Mouse (Mus musculus) thymus, adult 18-20 months (tissue): ENCODE results near the gene Cdc14a.

Experiments
- DNase-seq, 2 experiments: peaks; one replicate each; pipeline ENCODE4 v3.0.0; 2022; ENCODE audit warnings: mixed read lengths in 2 of 2

Cdc14a gene

DNA sequence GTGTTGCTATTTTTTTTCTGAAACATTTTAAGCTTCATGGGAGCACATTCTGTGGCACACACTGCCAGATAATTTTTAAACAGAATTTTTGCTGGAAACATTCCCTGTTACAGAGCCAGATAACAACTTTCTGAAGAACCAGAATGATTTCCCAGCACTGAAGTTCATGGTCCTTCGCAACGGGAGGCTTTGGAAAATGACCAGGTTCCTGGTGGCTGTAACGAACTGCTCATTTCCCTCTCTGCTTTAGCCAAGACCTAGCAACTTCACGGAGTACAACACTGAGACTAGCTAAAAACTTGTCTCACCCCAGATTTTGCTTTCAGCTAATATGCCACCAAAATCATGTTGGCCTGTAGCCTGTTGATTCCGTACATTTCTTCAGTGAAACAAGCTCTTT is 160.8 kb downstream of the Cdc14a start:
- no peak for DNase-seq

DNA sequence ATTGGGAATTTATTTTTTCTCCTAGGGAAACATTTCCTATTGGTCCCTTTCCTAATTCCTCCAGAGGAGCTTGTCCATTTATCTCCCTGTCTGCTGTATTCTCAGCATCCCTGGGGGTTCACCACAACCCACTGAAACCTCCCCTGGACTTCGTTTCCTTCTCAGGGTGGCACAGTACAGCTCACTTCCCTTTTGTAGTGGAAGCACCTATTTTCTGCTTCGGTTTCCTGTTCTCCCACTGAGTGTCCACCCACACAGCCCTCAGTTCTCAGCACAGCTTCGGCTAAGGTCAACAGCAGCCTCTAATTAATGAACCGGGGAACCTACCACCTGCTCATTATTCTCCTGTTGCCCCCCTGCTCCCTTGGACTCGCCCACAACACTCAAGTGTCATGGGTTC is 167.7 kb downstream of the Cdc14a start:
- DNase-seq: no peak

DNA sequence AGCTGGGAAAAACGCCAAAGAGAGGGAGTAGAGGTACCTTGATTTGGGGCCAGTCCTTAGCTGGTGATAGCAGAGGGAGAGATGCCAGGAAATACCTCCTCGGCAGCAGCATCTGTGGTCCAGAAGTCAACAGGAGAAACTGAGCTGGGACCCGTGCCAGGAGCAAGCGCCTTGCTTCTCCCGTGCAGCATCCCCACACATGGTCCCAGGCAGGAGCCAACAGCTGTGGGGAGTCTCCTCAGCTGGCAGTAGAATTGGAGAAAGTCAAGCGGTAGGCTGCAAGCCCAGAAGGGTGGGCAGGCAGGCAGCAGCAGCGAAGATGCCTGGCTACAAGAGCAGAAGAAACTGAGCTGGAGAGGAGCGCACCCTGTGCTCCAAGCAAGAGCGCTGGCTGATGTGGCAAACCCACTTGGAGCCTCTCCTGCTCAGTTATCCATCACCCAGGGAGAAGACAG is 170.7 kb downstream of the Cdc14a start, which contains the start of gene Gpr88:
TSS of gene Gpr88 (minus strand) at position 427 of the 455 bp plus-strand sequence.
- peak in 1 of 2 experiments; percentile 6 for DNase-seq

DNA sequence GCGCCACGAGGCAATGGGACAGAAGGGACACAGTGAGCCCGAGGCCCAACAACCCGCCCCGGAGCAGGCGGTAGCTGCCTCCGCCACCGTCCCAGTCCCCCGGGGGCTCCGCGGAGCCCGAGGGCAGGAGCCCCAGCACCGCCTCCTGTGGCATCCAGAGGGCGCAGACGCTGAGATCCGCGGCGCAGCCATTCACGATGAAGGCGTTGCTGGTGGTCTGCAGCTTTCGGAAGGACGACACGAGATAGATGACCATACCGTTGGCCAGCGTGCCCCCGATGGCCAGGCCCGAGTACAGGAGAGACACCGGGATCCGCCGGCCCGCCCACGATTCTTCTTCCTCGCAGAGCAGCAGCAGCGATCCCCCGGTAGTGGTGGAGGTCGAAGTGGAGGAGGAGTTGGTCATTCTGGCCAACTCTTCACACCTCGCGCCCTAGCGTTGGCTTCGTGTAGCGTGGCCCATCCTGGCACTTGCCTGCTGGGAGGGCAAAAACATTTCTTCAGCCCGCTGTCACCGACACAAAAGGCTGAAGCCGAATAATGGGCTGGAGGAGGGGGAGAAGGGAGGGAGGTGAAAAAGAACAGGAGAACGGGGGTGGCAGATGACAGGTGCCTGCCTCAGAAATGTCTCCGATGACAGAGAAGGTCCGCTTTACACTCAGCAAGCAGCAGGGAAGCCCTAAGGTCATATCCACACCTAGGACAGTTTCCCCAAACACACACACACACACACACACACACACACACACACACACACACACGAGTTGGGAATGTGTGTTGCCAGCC is 171.4 kb downstream of the Cdc14a start:
- no peak for DNase-seq

DNA sequence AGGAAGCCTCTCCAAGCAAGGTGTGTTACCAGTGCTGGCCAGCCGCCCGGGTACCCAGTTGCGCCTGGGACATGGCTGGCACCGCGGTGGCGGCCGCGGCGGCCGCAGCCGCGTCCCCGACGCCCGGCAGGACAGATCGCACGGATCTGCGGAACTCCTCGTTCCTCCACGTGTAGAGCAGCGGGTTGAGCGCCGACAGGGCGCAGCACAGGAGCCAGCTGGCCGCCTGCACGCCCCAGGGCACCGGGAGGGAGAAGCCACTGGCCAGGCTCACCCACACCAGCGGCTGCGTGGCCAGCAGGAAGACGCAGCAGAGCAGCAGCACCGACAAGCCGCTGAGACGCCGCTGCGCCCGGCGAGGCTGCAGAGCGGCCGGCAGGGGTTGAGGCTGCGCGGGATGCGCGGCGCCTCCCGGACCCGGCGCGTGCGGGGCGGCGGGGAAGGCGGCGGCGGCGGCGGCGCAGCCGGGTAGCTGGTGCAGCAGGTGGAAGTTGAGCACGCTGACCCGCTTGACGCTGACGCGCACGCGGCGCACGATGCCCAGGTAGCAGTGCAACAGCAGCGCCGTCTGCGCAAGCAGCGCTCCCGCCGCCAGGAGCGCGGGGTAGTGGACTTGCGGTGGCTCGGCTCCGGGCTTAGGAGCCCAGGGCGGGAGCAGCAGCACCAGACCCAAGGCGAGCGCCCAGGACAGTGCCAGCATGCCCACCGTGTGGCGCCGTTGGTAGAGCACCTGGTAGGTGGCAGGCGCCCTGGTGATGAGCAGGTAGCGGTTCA is 172.2 kb downstream of the Cdc14a start:
- no peak for DNase-seq

DNA sequence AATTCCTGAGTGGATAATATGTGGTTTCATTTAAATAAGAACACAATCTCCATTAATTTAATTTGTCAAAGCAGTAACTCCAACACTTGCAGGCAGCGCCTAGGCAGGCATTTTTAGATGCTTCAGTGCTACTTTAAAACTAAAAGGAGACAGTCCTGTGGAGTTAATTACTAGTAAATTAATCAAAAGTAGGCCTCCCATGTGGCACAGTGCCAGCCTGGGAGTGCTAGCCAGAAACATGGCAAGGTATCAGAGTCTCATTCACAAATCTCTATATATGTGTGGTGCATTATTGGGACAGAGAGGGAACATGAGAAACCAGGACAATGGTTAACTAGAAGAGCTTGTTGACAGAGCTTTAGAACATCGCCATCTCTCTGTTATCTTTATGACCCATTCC is 174.8 kb downstream of the Cdc14a start:
- DNase-seq: no peak

DNA sequence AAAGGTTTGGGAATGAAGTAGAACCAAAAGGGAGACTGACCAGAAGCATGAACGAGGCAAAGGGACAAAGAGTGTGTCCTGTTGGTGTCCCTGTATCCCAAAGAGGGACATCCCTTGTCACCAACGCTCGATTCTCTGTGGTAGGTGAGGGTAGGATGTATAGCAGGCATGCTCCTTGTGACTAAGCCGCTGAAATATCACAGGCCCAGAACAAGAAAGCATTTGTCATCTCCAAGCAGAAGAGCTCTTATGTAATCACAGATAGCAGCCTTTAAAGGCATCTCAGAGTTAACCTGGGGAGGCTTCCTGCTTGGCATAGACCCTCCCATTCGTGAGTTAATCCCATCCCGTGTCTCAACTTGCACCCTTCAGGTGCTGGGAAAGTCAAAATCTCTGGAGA is 179.4 kb downstream of the Cdc14a start:
- DNase-seq: no peak

DNA sequence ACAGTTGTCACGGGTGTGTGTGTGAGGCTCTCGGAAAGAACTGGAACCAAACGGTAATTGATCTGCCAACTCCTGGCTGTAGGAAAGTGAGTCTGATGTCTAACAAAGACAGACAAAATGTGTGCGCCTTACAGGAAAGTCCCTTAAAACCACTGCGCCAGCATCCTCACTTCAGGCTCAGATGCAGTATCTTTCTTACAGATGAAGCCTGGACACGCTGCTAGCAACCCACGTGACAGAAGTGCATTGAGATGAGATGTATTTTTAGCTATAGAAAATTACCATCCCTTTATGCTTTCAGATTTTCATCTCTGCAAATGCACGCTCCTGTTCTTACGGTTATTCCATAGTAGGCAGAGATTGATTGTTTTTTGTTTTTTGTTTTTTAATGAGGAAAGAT is 181.1 kb downstream of the Cdc14a start:
- no peak for DNase-seq

DNA sequence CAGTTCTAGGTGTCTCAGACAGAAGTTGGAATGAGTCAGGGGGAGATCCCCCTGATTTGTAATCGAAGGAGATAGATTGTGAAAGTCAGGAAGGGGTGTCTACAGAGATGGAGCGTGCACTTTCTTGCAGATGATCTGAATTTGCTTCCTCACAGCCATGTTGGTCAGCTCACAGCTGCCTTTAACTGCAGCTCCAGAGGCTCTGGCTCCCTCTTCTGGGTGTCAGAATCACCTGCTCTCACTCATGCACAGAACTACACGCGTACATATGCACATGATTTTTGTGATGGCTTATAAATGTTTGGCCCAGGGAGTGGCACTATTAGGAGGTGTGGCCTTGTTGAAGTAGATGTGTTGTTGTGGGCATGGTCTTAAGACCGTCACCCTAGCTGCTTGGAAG is 186.3 kb downstream of the Cdc14a start:
- DNase-seq: no peak

DNA sequence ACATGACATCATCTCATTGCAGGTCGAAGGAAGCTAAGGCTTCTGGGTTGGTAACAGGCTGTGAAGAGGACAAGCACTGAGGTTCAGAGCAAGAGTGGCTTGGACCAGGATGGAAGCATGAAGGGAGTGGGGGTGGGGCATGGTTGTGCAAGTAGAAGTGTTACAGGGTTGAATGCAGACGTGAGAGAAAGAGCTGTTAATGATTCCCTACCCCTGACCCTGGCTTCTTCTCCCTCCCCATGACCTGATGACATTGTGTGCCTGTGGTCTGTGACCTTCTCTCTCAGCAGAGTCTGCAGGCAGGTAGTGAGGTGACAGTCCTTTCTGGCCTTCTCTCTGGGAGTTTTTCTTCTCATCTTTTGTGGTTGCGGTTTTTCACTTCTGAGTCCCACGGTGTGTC is 187.0 kb downstream of the Cdc14a start:
- no peak for DNase-seq

DNA sequence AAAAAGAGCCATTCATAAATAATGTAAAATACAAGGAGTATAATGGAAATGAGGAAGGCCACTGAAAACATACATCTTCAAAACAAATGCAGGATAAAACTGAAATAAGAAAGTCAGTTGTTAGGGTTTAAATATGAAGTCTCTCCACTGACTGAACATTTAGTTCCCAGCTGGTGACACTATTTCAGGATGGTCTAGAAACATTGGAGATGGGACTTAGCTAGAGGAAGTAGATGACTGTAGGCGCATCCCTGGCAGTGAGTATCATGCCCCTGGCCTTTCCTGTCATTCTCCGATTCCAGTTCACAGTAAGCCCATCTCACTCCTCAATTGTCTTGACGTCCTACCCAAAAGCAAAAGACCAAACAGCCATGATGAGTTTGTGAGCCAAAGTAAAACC is 190.3 kb downstream of the Cdc14a start:
- no peak for DNase-seq

DNA sequence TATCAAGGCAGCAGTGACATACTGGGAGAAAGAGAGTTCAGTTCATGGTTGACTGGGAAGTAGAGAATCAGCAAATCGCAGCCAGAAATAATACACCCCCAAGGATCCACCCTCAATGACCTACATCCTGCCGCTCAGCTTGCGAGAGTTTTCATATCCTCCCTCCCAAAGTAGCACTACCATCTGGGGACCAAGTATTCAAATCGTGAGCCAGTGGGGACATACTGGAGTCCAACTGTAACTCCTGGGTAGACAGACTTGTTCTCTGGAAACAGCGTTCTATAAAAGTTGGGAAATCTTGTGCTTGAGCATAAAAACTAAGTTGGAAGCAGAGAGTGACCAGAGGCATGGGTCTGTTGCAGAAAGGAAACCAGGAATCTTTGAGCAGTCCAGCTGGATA is 191.1 kb downstream of the Cdc14a start:
- DNase-seq: no peak

DNA sequence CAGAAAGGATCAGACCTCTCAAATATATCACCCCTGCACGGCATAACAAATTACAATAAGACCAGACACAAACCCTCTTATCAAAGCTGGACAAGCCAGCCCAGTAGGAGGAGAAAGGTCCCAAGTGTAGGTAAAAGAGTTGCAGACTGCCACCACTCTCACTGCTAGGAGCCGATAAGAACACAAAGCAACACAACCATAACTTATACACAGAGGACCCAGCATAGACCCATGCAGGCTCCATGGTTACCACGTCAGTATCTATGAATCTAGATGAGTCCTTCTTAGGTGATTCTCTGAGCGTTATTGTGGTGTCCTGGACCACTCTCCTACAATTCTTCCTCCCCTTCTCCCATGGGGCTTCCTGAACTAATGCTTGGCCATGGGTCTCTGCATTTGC is 194.5 kb downstream of the Cdc14a start:
- no peak for DNase-seq

DNA sequence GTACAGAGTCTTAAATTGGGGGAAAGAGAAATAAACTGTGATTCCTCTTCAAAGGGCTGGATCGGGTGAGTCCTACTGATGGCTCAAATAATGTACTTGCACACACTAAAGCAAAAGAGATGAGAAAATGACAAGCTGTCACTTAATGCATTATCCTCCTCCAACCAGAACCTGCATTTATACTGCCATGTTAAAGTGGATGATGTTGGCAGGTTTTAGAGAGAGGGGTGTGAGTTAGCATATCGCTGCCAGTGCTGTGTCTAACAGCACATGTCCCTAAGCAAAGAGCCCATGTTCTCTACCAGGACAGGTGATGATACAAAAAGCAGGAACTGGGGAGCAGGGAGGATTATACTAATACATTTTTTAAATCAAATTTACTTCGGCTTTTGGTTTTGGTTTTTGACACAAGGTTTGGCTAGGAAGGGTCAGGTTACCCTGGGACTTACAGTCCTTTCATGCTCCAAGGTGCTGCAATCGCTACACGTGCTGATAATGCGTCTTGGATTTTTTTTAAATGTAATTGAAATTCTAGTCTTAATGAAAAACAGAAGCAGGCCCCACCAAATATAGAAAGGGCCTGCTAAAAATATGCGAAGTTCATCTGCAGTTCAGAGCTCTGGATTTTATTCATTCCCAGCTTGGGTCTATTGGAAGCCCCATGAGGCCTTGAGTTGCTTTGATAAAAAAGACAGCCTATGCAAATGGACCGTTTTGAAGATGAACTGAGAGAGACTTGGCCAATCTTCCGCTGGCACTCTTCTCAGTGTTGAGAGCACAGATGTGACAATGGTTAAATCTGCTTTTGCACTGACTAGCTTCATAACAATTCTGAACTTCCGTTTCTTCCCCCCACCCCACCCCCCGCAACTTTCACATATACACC is 195.2 kb downstream of the Cdc14a start:
- no peak for DNase-seq

DNA sequence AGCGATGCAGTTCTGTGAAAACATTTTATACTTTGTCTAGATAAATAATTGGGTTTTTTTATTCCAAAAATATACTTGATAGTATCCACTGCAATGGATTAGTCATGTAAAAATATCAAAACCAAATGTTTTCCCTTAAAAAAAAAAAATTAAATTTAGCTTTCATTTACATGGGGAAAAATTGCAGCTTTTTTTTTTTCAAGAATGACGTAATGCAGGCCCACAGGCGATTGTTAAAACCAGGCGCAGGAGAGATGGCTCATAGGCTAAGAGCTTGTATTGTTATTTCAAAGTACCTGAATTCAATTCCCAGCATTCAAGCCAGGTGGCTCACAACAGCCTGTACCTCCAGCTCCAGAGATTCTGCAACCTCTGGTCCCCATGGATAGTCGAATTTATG is 196.4 kb downstream of the Cdc14a start:
- DNase-seq: no peak

DNA sequence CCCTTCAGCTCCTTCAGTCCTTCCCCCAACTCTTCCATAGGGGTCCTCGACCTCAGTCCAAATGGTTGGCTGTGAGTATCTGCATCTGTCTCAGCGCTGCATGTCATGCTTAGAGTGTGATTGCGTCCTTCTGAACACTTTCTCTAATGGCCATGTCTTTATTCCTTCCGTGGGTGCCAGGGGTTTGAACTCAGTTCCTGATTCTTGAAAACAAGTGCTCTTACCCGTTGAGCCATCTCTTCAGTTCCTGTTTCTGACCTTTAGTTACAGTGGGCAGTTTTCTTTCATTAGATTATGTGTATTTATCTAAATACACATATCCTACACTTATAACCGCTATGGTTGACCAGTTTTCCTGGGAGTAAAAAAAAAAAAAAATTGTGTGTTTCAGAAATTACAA is 196.9 kb downstream of the Cdc14a start:
- DNase-seq: no peak
